Mouse (Mus musculus): Measurements from ENCODE around the gene Sh2d3c.

Gene Sh2d3c

GRCm38 (mm10) chr2:32700966-32701743, 19.7 kb upstream of the Sh2d3c start:
- DNase-seq: no peak

GRCm38 (mm10) chr2:32703046-32703445, 17.8 kb upstream of the Sh2d3c start:
- no peak for DNase-seq

GRCm38 (mm10) chr2:32704021-32704421, 16.8 kb upstream of the Sh2d3c start, which contains the start of gene Fpgs:
TSS of gene Fpgs (minus strand) at chr2:32704145.
- no peak for DNase-seq

- no peak for DNase-seq
These were observed 15.8 kb upstream of the Sh2d3c start for GRCm38 (mm10) chr2:32705018-32705417.

GRCm38 (mm10) chr2:32706971-32707370, 13.9 kb upstream of the Sh2d3c start:
- DNase-seq: no peak

- peak; percentile 38 to 58 for DNase-seq
These were observed 12.2 kb upstream of the Sh2d3c start for GRCm38 (mm10) chr2:32708643-32709042.

GRCm38 (mm10) chr2:32709521-32710137, 11.2 kb upstream of the Sh2d3c start:
- DNase-seq: no peak

- DNase-seq: peak; percentile 43 to 51
These were observed 10.4 kb upstream of the Sh2d3c start for GRCm38 (mm10) chr2:32710425-32710824.

- no peak for DNase-seq
These were observed 9.4 kb upstream of the Sh2d3c start for GRCm38 (mm10) chr2:32711301-32712056.

GRCm38 (mm10) chr2:32712108-32712551, 8.7 kb upstream of the Sh2d3c start:
- DNase-seq: peak; percentile 68 to 71

GRCm38 (mm10) chr2:32712586-32712933, 8.3 kb upstream of the Sh2d3c start:
- peak; percentile 93 to 97 for DNase-seq

- DNase-seq: peak; percentile 88 to 89
These were observed 7.7 kb upstream of the Sh2d3c start, which contains the start of gene Cdk9 for GRCm38 (mm10) chr2:32712934-32713817. TSS of gene Cdk9 (minus strand) at chr2:32713076.

- peak in 1 of 2 experiments; percentile 29 for DNase-seq
These were observed 6.5 kb upstream of the Sh2d3c start for GRCm38 (mm10) chr2:32714117-32714986.

- peak; percentile 52 to 56 for DNase-seq
These were observed 5.8 kb upstream of the Sh2d3c start for GRCm38 (mm10) chr2:32714987-32715425.

GRCm38 (mm10) chr2:32718761-32719160, 2.1 kb upstream of the Sh2d3c start:
- no peak for DNase-seq

- no peak for DNase-seq
These were observed 802 bp upstream of the Sh2d3c start for GRCm38 (mm10) chr2:32720053-32720452.

- no peak for DNase-seq
These were observed 1.2 kb downstream of the Sh2d3c start for GRCm38 (mm10) chr2:32722046-32722445.

GRCm38 (mm10) chr2:32722581-32722980, 1.7 kb downstream of the Sh2d3c start:
- DNase-seq: no peak

- no peak for DNase-seq
These were observed 3.3 kb downstream of the Sh2d3c start for GRCm38 (mm10) chr2:32724149-32724548.

- no peak for DNase-seq
These were observed 4.3 kb downstream of the Sh2d3c start for GRCm38 (mm10) chr2:32724832-32725790.

Measured in spleen, adult 18-20 months (tissue).